ENCODE assay signal across 26 mouse cellular contexts in the genomic region with DNA sequence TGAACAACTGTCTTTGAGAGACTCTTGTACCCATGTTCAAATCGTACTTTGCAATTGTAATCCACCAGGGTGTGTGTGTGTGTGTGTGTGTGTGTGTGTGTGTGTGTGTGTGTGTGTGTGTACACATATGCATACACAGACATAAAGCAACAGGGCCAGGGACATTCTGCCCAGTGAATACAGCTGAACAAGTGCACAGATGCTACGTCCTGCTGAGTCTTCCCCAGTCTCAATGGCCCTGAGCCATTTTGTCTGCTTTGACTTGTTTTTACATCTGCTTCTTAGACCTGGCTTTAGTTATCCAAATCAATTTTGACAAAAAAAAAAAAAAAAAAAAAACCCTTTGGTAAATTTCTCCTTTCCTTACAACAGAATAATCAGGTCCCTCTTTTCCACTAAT.
"Had no signal": no experiment of that assay in that cellular context is flagged by ENCODE, and none has a peak within 500 bp of the region (broad histone marks: within the 10 kb centered on the region; RNA-seq: fewer than 3 reads in every experiment).

No protein-coding gene starts in this region.

- H3K27me3 ChIP-seq: heart, embryonic 13.5 days; heart, embryonic 15.5 days; intestine, embryonic 15.5 days; limb, embryonic 12.5 days; liver, embryonic 13.5 days; liver, embryonic 15.5 days had no signal

- H3K9ac ChIP-seq: heart, embryonic 13.5 days; heart, embryonic 15.5 days; hindbrain, embryonic 14.5 days; intestine, embryonic 15.5 days; limb, embryonic 12.5 days; liver, embryonic 13.5 days; liver, embryonic 15.5 days; liver, postnatal 0 days had no signal

- H3K27ac ChIP-seq: gastrocnemius, adult 2 months; heart, adult 2 months; heart, embryonic 13.5 days; heart, embryonic 15.5 days; hindbrain, embryonic 14.5 days; intestine, embryonic 15.5 days; layer of hippocampus, adult 2 months; left cerebral cortex, adult 2 months; limb, embryonic 10.5 days; limb, embryonic 12.5 days; liver, embryonic 13.5 days; liver, embryonic 15.5 days had no signal

- H3K4me2 ChIP-seq: heart, embryonic 11.5 days; heart, embryonic 13.5 days; heart, embryonic 15.5 days; hindbrain, embryonic 14.5 days; intestine, embryonic 15.5 days; limb, embryonic 12.5 days; liver, embryonic 11.5 days; liver, embryonic 13.5 days; liver, embryonic 15.5 days had no signal

- H3K36me3 ChIP-seq: heart, embryonic 13.5 days; heart, embryonic 15.5 days; intestine, embryonic 15.5 days; limb, embryonic 10.5 days; limb, embryonic 12.5 days; liver, embryonic 13.5 days; liver, embryonic 15.5 days had no signal

- H3K4me3 ChIP-seq: gastrocnemius, adult 2 months; heart, adult 2 months; heart, embryonic 13.5 days; heart, embryonic 15.5 days; intestine, embryonic 15.5 days; layer of hippocampus, adult 2 months; left cerebral cortex, adult 2 months; limb, embryonic 10.5 days; limb, embryonic 12.5 days; liver, embryonic 13.5 days; liver, embryonic 15.5 days had no signal

- ATAC-seq: inflammation-experienced regulatory T-cells, adult 6 months; intestine, embryonic 15.5 days; intestine, postnatal 0 days; liver, postnatal 0 days had no signal

- DNase-seq: gastrocnemius, adult 2 months; gastrocnemius, postnatal 10 days; gastrocnemius, postnatal 25 days; heart, adult 2 months; heart, postnatal 4 days; kidney, adult 18-20 months; kidney, adult 8-10 months; kidney, postnatal 10 days; kidney, postnatal 25 days; kidney, postnatal 4 days; liver; liver, embryonic 13.5 days; liver, postnatal 0 days had no signal

- H3K9me3 ChIP-seq: heart, embryonic 13.5 days; heart, embryonic 15.5 days; intestine, embryonic 15.5 days; limb, embryonic 10.5 days; limb, embryonic 12.5 days; liver, embryonic 13.5 days; liver, embryonic 15.5 days had no signal

- H3K4me1 ChIP-seq: heart, embryonic 13.5 days; heart, embryonic 15.5 days; intestine, embryonic 15.5 days; limb, embryonic 10.5 days; liver, embryonic 13.5 days; liver, embryonic 15.5 days had no signal
